Mouse (Mus musculus) gastrocnemius, postnatal 25 days (tissue): ENCODE measurements around the gene Gnpat. TPM values are rescaled to one million over a fixed set of nuclear protein-coding genes. Genes with fewer than 3 reads are reported as not detected.
A peak's percentile ranks its signal among the peaks of the same experiment; 100 is the strongest.

Experiments used
- DNase-seq: peaks from one replicate; pipeline ENCODE4 v3.0.0; 2022
- long read RNA-seq, 2 experiments: library from polyadenylated mRNA; stranded (forward); transcript quantifications; one replicate each; pipeline ENCODE4 v2.0.0; 2021
- total RNA-seq, 2 experiments: library from RNA; stranded (reverse); gene quantifications; 1 replicate in 1 of 2; 2 replicates in 1 of 2; pipeline ENCODE4 v1.2.3; 2021

Gnpat gene
- 100 to 1,000 TPM; 125 to 145 TPM for total RNA-seq
- long read RNA-seq, experiment 1, transcript Gnpat-201 (16 exons, 2,984 nt): major isoform, 60 of 117 reads
- long read RNA-seq, experiment 1, partial matches to known transcripts: 46 of 117 reads
- long read RNA-seq, experiment 1, other reads (novel, unspliced or antisense): 9 of 117 reads
- long read RNA-seq, experiment 2, transcript Gnpat-201 (16 exons, 2,984 nt): major isoform, 166 of 207 reads
- long read RNA-seq, experiment 2, partial matches to known transcripts: 30 of 207 reads
- long read RNA-seq, experiment 2, other reads (novel, unspliced or antisense): 9 of 207 reads

GRCm38 (mm10) chr8:124862321-124863162 is at the start of gene Gnpat, which contains the start of gene 2810004N23Rik:
Gene Gnpat, plus strand, starts transcription at chr8:124863033.
Gene 2810004N23Rik, minus strand, starts transcription at chr8:124863120.
- peak; percentile 90 for DNase-seq

- no peak for DNase-seq
Measured at GRCm38 (mm10) chr8:124813326-124813725, 49.5 kb upstream of the Gnpat start.

- no peak for DNase-seq
Measured at GRCm38 (mm10) chr8:124815870-124816269, 47.0 kb upstream of the Gnpat start.

- no peak for DNase-seq
Measured at GRCm38 (mm10) chr8:124816866-124817265, 46.0 kb upstream of the Gnpat start.

GRCm38 (mm10) chr8:124817361-124817760 is 45.5 kb upstream of the Gnpat start:
- DNase-seq: no peak

GRCm38 (mm10) chr8:124819612-124820115 is 43.2 kb upstream of the Gnpat start:
- DNase-seq: no peak

- no peak for DNase-seq
Measured at GRCm38 (mm10) chr8:124820125-124820524, 42.7 kb upstream of the Gnpat start.

- DNase-seq: no peak
Measured at GRCm38 (mm10) chr8:124823497-124823896, 39.3 kb upstream of the Gnpat start.

GRCm38 (mm10) chr8:124826658-124827057 is 36.2 kb upstream of the Gnpat start:
- peak; percentile 59 for DNase-seq

- no peak for DNase-seq
Measured at GRCm38 (mm10) chr8:124827387-124827786, 35.4 kb upstream of the Gnpat start.

- DNase-seq: no peak
Measured at GRCm38 (mm10) chr8:124828561-124829240, 34.1 kb upstream of the Gnpat start.

- DNase-seq: no peak
Measured at GRCm38 (mm10) chr8:124830050-124830449, 32.8 kb upstream of the Gnpat start.

- DNase-seq: no peak
Measured at GRCm38 (mm10) chr8:124831531-124831930, 31.3 kb upstream of the Gnpat start.

- no peak for DNase-seq
Measured at GRCm38 (mm10) chr8:124831941-124832340, 30.9 kb upstream of the Gnpat start.

- no peak for DNase-seq
Measured at GRCm38 (mm10) chr8:124833430-124834205, 29.2 kb upstream of the Gnpat start.

- DNase-seq: no peak
Measured at GRCm38 (mm10) chr8:124835848-124836247, 27.0 kb upstream of the Gnpat start.

- no peak for DNase-seq
Measured at GRCm38 (mm10) chr8:124836273-124836672, 26.6 kb upstream of the Gnpat start.

GRCm38 (mm10) chr8:124836907-124837306 is 25.9 kb upstream of the Gnpat start:
- no peak for DNase-seq

- no peak for DNase-seq
Measured at GRCm38 (mm10) chr8:124837956-124838355, 24.9 kb upstream of the Gnpat start.

GRCm38 (mm10) chr8:124839371-124839770 is 23.5 kb upstream of the Gnpat start:
- DNase-seq: no peak

- DNase-seq: no peak
Measured at GRCm38 (mm10) chr8:124840900-124841299, 21.9 kb upstream of the Gnpat start.

- DNase-seq: no peak
Measured at GRCm38 (mm10) chr8:124841775-124842174, 21.1 kb upstream of the Gnpat start.
